Mouse (Mus musculus) G1E (cell line): ENCODE data around the gene BC003965. TPM values are rescaled to one million over a fixed set of nuclear protein-coding genes. Genes with fewer than 3 reads are reported as not detected.

Source experiments
- ATAC-seq: 2 replicates; pipeline ENCODE4 v1.8.0; 2016; ENCODE audit warnings: mild to moderate bottlenecking; ENCODE audit not compliant: insufficient number of reproducible peaks, poor library complexity, low FRiP score, severe bottlenecking; ENCODE audit errors: extremely low read depth
- DNase-seq: peaks from one replicate; pipeline ENCODE4 v3.0.0; 2012; ENCODE audit warnings: low spot score
- H3K27me3 ChIP-seq: 2 replicates; pipeline ENCODE4 v1.6.1; 2012; ENCODE audit warnings: mild to moderate bottlenecking, low read length, inconsistent platforms; ENCODE audit not compliant: insufficient read depth
- H3K36me3 ChIP-seq: replicated peaks from 2 replicates; pipeline ENCODE3; 2012; ENCODE audit warnings: mild to moderate bottlenecking, inconsistent platforms
- H3K4me1 ChIP-seq: 2 replicates; pipeline ENCODE4 v1.6.1; 2012; ENCODE audit warnings: low read depth, low read length, inconsistent platforms, mixed read lengths; ENCODE audit not compliant: insufficient read depth
- H3K4me3 ChIP-seq: 2 replicates; pipeline ENCODE4 v1.5.1; 2012; ENCODE audit warnings: low read depth, mild to moderate bottlenecking, inconsistent platforms, low read length, moderate library complexity, mixed read lengths
- H3K9me3 ChIP-seq: replicated peaks from 2 replicates; pipeline ENCODE4 v1.6.1; 2012; ENCODE audit warnings: inconsistent platforms
- CTCF ChIP-seq: IDR thresholded peaks from 2 replicates; pipeline ENCODE4 v1.5.1; 2012; ENCODE audit warnings: low read depth, low read length, inconsistent platforms, mixed read lengths
- GATA1 ChIP-seq: IDR thresholded peaks from 2 replicates; pipeline ENCODE4 v1.6.1; 2012; ENCODE audit warnings: borderline replicate concordance, low read length, inconsistent platforms, mixed read lengths
- GATA2 ChIP-seq: IDR thresholded peaks from 2 replicates; pipeline ENCODE4 v1.6.1; 2012; ENCODE audit warnings: low read depth, low read length, inconsistent platforms, borderline replicate concordance
- POLR2AphosphoS5 ChIP-seq: IDR thresholded peaks from 2 replicates; pipeline ENCODE4 v1.6.1; 2012; ENCODE audit warnings: low read depth, low read length, inconsistent platforms; ENCODE audit not compliant: insufficient replicate concordance
- TAL1 ChIP-seq: conservative IDR thresholded peaks from 2 replicates; pipeline ENCODE4 v1.6.1; 2012; ENCODE audit warnings: low read depth, low read length, inconsistent platforms, mixed read lengths
- polyA plus RNA-seq: library from polyadenylated mRNA; stranded (reverse); fragments of >175 nt; gene quantifications from 2 replicates; pipeline ENCODE4 v1.2.3, GENCODE M21; 2012
- total RNA-seq, 2 experiments: library from RNA; stranded (forward) in 1 of 2; stranded (reverse) in 1 of 2; fragments of 200-1000 nt in 1 of 2; fragments of >200 nt in 1 of 2; fragmentation: Nextera tagmentation in 1 of 2; gene quantifications; 2 replicates each; pipeline ENCODE4 v1.2.3; 2014 to 2017

Gene BC003965
- total and polyA plus RNA-seq, 3 experiments, result 12.1 to 36.9 (median 15.7) TPM

DNA sequence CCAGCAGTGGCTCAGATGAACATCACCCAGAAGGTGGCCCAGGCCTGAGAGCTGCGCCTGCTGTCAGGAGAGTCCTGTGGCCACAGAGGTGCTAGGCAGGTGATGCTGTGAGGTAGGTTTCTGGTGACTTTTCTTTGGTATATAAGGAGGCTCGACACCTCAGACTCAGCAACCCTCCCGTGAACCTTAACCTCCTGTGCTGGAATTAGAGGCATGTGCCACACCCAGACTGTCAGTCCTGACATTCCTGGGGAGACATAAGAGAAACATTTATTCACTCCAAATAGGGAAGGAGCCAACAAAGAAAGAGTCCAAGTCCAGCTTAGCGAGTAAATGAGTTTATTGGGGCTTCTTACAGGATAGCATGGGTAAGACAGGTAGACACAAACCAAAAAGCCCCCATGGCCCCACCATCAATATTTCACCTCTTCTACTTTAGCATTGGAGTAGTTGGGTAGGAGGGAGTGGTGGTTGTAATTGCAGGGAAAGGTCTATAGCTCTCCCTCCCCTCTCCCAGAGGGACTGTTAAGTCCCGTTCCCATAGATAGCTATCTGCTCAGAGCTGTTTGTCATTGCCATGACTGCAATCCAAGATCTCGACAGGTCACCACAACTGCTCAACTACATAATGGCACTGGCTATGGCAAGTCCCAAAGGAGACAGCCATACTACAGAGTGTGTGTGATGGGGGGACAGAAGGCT lies 18.2 kb upstream of the BC003965 start:
- Histone ChIP-seq H3K4me1 (peaks cover 10% of the 10 kb centered on the region), H3K9me3 (no peaks in the 10 kb centered on the region)
- ATAC-seq, result no peak

GRCm38 (mm10) chr17:25169706-25170105 lies 14.6 kb upstream of the BC003965 start:
- peaks cover 79% of the 10 kb centered on the region for H3K27me3 ChIP-seq
- H3K36me3 ChIP-seq, result no peaks in the 10 kb centered on the region
- H3K9me3 ChIP-seq, result no peaks in the 10 kb centered on the region
- H3K4me1 ChIP-seq, result peaks cover 7% of the 10 kb centered on the region; the same call in 1 of the 2 replicates
- no peak for DNase-seq
- ATAC-seq, result no peak
- no peak overlapping the region for H3K4me3 ChIP-seq
- TF ChIP-seq TAL1 (no peak), GATA1 (no peak), GATA2 (no peak), POLR2AphosphoS5 (no peak), CTCF (no peak)

More for the DNA sequence above, 18.2 kb upstream of the BC003965 start:
- Histone ChIP-seq H3K27me3 (peaks cover 54% of the 10 kb centered on the region), H3K4me3 (no peak overlapping the region), H3K36me3 (peaks cover 24% of the 10 kb centered on the region)
- no peak for DNase-seq
- TF ChIP-seq POLR2AphosphoS5 (no peak), CTCF (no peak), GATA1 (no peak), TAL1 (no peak), GATA2 (no peak)

DNA sequence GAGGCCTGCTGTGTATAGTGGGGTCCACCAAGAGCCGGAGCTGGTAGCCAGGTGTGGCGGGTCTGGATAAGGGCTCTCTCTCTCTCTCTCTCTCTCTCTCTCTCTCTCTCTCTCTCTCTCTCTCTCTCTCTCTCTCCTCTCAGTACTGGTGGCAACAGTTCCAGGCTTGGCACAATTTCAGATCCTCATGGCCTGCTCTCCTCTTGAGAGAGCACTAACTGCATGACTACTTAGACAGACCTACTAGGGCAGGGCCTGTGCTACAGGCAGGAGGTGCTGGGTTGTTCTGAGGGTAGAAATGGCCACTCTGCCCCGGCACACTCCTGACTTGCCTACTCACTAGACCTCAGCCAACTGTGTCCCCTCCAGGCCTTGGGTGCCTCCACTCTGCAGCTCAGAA lies 11.8 kb upstream of the BC003965 start:
- Histone ChIP-seq H3K4me3 (no peak overlapping the region), H3K27me3 (peaks cover 78% of the 10 kb centered on the region), H3K4me1 (peaks cover 28% of the 10 kb centered on the region), H3K9me3 (no peaks in the 10 kb centered on the region), H3K36me3 (no peaks in the 10 kb centered on the region)
- DNase-seq (no peak), ATAC-seq (no peak)
- no peak for TF ChIP-seq POLR2AphosphoS5
- TF ChIP-seq CTCF, result no peak
- TF ChIP-seq GATA2, result no peak
- no peak for TF ChIP-seq GATA1
- TF ChIP-seq TAL1, result no peak

DNA sequence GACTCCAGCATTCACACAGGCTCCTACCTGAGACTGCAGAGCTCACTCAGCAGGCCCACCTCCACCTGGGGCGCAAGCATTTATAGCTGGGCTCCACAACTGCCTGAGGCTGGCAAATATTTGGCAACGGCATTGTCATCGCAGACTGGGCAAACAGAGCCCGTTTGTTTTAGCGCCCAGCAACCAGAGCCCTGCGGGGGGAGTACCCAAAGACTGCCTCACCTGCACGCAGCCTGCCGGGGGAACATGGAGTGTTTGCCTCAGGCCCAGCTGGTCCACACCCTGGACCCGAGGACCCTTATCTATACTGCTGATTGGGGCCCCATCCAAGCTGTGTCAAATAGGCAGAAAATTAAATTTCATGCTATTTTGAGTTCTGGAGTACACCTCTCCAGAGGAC lies 8.9 kb upstream of the BC003965 start, which contains the start of gene Gm38655:
Gene Gm38655 (minus strand): TSS at position 61 of the 400 bp plus-strand sequence.
- DNase-seq, result no peak
- peak within 1 kb of the TSS; percentile 28; the same call in 1 of the 2 replicates for H3K4me3 ChIP-seq
- TF ChIP-seq TAL1 (no peak), GATA2 (no peak), CTCF (no peak), POLR2AphosphoS5 (no peak), GATA1 (no peak)
- H3K27me3 ChIP-seq, result peaks cover 75% of the 10 kb centered on the region
- H3K9me3 ChIP-seq, result no peaks in the 10 kb centered on the region
- peaks cover 33% of the 10 kb centered on the region for H3K4me1 ChIP-seq
- no peaks in the 10 kb centered on the region for H3K36me3 ChIP-seq
- ATAC-seq, result no peak

DNA sequence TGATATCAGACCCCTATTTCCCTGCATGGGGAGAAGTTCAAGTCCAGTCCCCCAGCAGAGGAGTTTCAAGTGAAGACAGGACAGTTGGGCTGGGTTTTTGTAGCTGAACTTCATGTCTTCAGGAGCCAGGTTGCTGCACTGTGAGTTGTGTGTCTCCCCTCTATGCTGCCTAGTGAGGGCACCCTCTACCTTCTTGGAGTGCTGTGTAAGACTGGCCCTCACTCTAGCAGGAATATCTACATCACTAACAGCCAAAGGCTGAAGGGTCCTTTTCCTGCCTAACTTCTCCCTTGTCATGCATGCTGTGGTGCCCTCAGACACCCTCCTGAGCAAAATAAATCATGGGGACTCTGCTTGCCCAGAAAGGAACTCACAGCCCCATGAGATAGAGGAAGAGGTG lies 1.1 kb upstream of the BC003965 start:
- ATAC-seq (no peak), DNase-seq (peak; percentile 27)
- TF ChIP-seq CTCF (no peak), POLR2AphosphoS5 (no peak), GATA2 (no peak), TAL1 (no peak), GATA1 (no peak)
- Histone ChIP-seq H3K36me3 (peaks cover 28% of the 10 kb centered on the region), H3K4me3 (no peak overlapping the region; the same call in 1 of the 2 replicates), H3K4me1 (peaks cover 55% of the 10 kb centered on the region), H3K9me3 (no peaks in the 10 kb centered on the region), H3K27me3 (peaks cover 10% of the 10 kb centered on the region)

DNA sequence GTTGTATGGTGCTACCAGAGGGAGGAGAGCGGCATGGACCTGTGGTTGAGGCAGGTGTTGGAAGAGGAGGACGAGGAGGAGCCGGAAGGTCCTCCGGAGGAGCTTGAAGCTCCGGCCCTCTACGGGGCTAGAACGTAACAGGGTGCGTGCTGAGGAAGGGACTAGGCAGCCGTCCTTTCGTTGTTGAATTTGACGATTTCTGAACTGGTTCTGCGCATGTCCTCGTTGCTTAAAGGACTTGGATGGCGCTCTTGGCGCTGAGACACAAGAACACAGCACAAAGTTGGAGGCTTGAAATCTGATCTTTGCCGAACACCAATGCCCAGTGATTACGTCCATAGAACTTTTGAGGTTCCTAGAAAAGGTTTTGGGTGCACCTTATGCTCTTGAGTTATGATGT lies 607 bp downstream of the BC003965 start:
- no peaks in the 10 kb centered on the region for H3K9me3 ChIP-seq
- peaks cover 5% of the 10 kb centered on the region for H3K27me3 ChIP-seq
- TF ChIP-seq POLR2AphosphoS5 (no peak), TAL1 (no peak), GATA2 (no peak), GATA1 (no peak), CTCF (no peak)
- H3K4me1 ChIP-seq, result peaks cover 61% of the 10 kb centered on the region
- H3K36me3 ChIP-seq, result peaks cover 32% of the 10 kb centered on the region
- ATAC-seq, result no peak
- DNase-seq, result no peak
- H3K4me3 ChIP-seq, result peak overlapping the region; percentile 90

- no peaks in the 10 kb centered on the region for H3K9me3 ChIP-seq
- DNase-seq, result no peak
- H3K36me3 ChIP-seq, result peaks cover 58% of the 10 kb centered on the region
- ATAC-seq, result no peak
- peak overlapping the region; percentile 88 for H3K4me3 ChIP-seq
- peaks cover 59% of the 10 kb centered on the region for H3K4me1 ChIP-seq
- H3K27me3 ChIP-seq, result no peaks in the 10 kb centered on the region
- TF ChIP-seq CTCF, result no peak
Observed at GRCm38 (mm10) chr17:25187784-25188149, 3.4 kb downstream of the BC003965 start.
